Mouse (Mus musculus): ENCODE measurements at regions not wholly inside any gene's neighbourhood (a gene's known extent, or its start where the extent isn't known, plus 50 kb on each side); places are given as distances from the start of the nearest gene placed in this dataset.

GRCm38 (mm10) chr13:47650093-47650492, 527.6 kb downstream of the Rnf144b start:
- H3K36me3 ChIP-seq (ENCODE audit: control insufficient read depth, insufficient read depth): no peaks in the 10 kb centered on the region
- no peaks in the 10 kb centered on the region for H3K27me3 ChIP-seq (ENCODE audit: control insufficient read depth, insufficient read depth, insufficient read length)
- TF ChIP-seq CTCF (IDR thresholded peaks at IDR 0.05; ENCODE audit: control insufficient read depth, insufficient read depth, insufficient read length) (no peak), CEBPB (IDR thresholded peaks at IDR 0.05; ENCODE audit: low read depth) (no peak), MYOG (IDR thresholded peaks at IDR 0.05; ENCODE audit: control insufficient read depth, extremely low read depth, insufficient read length) (no peak), FOSL1 (IDR thresholded peaks at IDR 0.05; ENCODE audit: insufficient read depth, low read length, poor library complexity, severe bottlenecking) (no peak), MYOD1 (IDR thresholded peaks at IDR 0.05; ENCODE audit: control insufficient read depth, insufficient read length, low read depth) (no peak), MAX (IDR thresholded peaks at IDR 0.05) (no peak), USF1 (IDR thresholded peaks at IDR 0.05; ENCODE audit: low read depth) (no peak)
- no peak overlapping the region for H3ac ChIP-seq (ENCODE audit: control insufficient read depth, insufficient read length, low read depth)
- no peak overlapping the region for H3K4me3 ChIP-seq (ENCODE audit: insufficient read depth, poor library complexity, severe bottlenecking)
- no peaks in the 10 kb centered on the region for H3K79me3 ChIP-seq (ENCODE audit: low read depth)
- no peaks in the 10 kb centered on the region for H3K79me2 ChIP-seq (ENCODE audit: control insufficient read depth, insufficient read depth)

DNA sequence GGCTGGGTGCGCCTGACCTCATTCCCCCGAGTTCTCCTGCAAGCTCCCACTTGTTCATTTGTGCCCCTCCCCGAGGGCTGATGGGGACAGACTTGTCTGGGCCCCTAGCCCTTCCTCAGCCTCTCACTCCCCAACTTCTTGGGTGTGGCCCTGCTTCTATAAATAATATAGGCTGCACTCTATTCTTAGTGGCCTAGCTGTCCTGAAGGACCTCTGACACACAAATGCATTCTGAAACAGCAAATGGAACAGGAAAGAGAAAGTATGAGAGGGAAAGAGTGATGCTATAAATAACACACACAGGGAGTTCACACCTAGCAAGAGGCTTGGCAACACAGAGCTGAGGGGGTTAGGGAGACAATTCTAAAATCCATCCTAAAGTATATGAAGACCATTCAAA, 544.0 kb downstream of the Rnf144b start:
- TF ChIP-seq USF1 (IDR thresholded peaks at IDR 0.05; ENCODE audit: low read depth) (no peak), CEBPB (IDR thresholded peaks at IDR 0.05; ENCODE audit: low read depth) (no peak), MYOG (IDR thresholded peaks at IDR 0.05; ENCODE audit: control insufficient read depth, extremely low read depth, insufficient read length) (no peak)
- Histone ChIP-seq H3K4me3 (ENCODE audit: insufficient read depth, poor library complexity, severe bottlenecking) (no peak overlapping the region), H3ac (ENCODE audit: control insufficient read depth, insufficient read length, low read depth) (no peak overlapping the region), H3K79me2 (ENCODE audit: control insufficient read depth, insufficient read depth) (no peaks in the 10 kb centered on the region), H3K79me3 (ENCODE audit: low read depth) (no peaks in the 10 kb centered on the region), H3K27me3 (ENCODE audit: control insufficient read depth, insufficient read depth, insufficient read length) (peaks cover 4% of the 10 kb centered on the region), H3K36me3 (ENCODE audit: control insufficient read depth, insufficient read depth) (no peaks in the 10 kb centered on the region)

- no peak overlapping the region for H3ac ChIP-seq (ENCODE audit: control insufficient read depth, insufficient read length, low read depth)
- H3K79me3 ChIP-seq (ENCODE audit: low read depth): no peaks in the 10 kb centered on the region
- no peaks in the 10 kb centered on the region for H3K36me3 ChIP-seq (ENCODE audit: control insufficient read depth, insufficient read depth)
- TF ChIP-seq CTCF (IDR thresholded peaks at IDR 0.05; ENCODE audit: control insufficient read depth, insufficient read depth, insufficient read length): peak; percentile 58
- TF ChIP-seq FOSL1 (IDR thresholded peaks at IDR 0.05; ENCODE audit: insufficient read depth, low read length, poor library complexity, severe bottlenecking): no peak
- no peak overlapping the region for H3K4me3 ChIP-seq (ENCODE audit: insufficient read depth, poor library complexity, severe bottlenecking)
- H3K27me3 ChIP-seq (ENCODE audit: control insufficient read depth, insufficient read depth, insufficient read length): peaks cover 4% of the 10 kb centered on the region
- H3K79me2 ChIP-seq (ENCODE audit: control insufficient read depth, insufficient read depth): no peaks in the 10 kb centered on the region
Observed at GRCm38 (mm10) chr13:47666956-47667701, 544.7 kb downstream of the Rnf144b start.

DNA sequence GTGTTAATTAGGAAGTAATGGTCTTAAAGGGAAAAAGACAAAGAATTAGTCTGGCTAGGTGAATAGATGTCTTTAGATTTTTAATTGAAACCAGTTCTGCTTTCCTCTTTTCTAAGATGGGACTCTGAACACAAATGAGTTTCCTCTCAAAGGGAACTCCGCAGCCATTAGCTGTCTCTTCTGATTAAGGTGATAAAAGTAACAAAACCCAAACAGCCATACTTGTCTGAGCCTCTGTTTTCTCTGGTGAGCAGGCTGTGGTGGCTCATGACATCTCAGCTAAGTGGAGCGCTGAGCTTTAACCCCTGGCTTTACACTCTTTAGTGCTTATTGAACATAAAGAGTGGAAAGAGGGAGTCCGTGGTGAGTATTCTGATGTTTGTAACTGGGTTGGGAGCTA, 565.7 kb downstream of the Rnf144b start:
- TF ChIP-seq CEBPB (IDR thresholded peaks at IDR 0.05; ENCODE audit: low read depth): no peak
- no peak for TF ChIP-seq CTCF (IDR thresholded peaks at IDR 0.05; ENCODE audit: control insufficient read depth, insufficient read depth, insufficient read length)
- TF ChIP-seq FOSL1 (IDR thresholded peaks at IDR 0.05; ENCODE audit: insufficient read depth, low read length, poor library complexity, severe bottlenecking): no peak
- TF ChIP-seq MAX (IDR thresholded peaks at IDR 0.05): no peak
- TF ChIP-seq MYOG (IDR thresholded peaks at IDR 0.05; ENCODE audit: control insufficient read depth, extremely low read depth, insufficient read length): no peak
- no peak for TF ChIP-seq USF1 (IDR thresholded peaks at IDR 0.05; ENCODE audit: low read depth)
- no peak for TF ChIP-seq MYOD1 (IDR thresholded peaks at IDR 0.05; ENCODE audit: control insufficient read depth, insufficient read length, low read depth)
- peaks cover 3% of the 10 kb centered on the region for H3K27me3 ChIP-seq (ENCODE audit: control insufficient read depth, insufficient read depth, insufficient read length)
- no peak overlapping the region for H3ac ChIP-seq (ENCODE audit: control insufficient read depth, insufficient read length, low read depth)
- no peak overlapping the region for H3K4me3 ChIP-seq (ENCODE audit: insufficient read depth, poor library complexity, severe bottlenecking)
- no peaks in the 10 kb centered on the region for H3K36me3 ChIP-seq (ENCODE audit: control insufficient read depth, insufficient read depth)
- no peaks in the 10 kb centered on the region for H3K79me3 ChIP-seq (ENCODE audit: low read depth)
- no peaks in the 10 kb centered on the region for H3K79me2 ChIP-seq (ENCODE audit: control insufficient read depth, insufficient read depth)

GRCm38 (mm10) chr13:47693815-47694214, 567.2 kb upstream of the Id4 start:
- TF ChIP-seq MYOG (IDR thresholded peaks at IDR 0.05; ENCODE audit: control insufficient read depth, extremely low read depth, insufficient read length) (no peak), CTCF (IDR thresholded peaks at IDR 0.05; ENCODE audit: control insufficient read depth, insufficient read depth, insufficient read length) (no peak), FOSL1 (IDR thresholded peaks at IDR 0.05; ENCODE audit: insufficient read depth, low read length, poor library complexity, severe bottlenecking) (no peak), MAX (IDR thresholded peaks at IDR 0.05) (no peak), USF1 (IDR thresholded peaks at IDR 0.05; ENCODE audit: low read depth) (no peak), CEBPB (IDR thresholded peaks at IDR 0.05; ENCODE audit: low read depth) (no peak), MYOD1 (IDR thresholded peaks at IDR 0.05; ENCODE audit: control insufficient read depth, insufficient read length, low read depth) (no peak)
- H3K79me3 ChIP-seq (ENCODE audit: low read depth): no peaks in the 10 kb centered on the region
- H3K36me3 ChIP-seq (ENCODE audit: control insufficient read depth, insufficient read depth): no peaks in the 10 kb centered on the region
- peaks cover 7% of the 10 kb centered on the region for H3K27me3 ChIP-seq (ENCODE audit: control insufficient read depth, insufficient read depth, insufficient read length)
- no peaks in the 10 kb centered on the region for H3K79me2 ChIP-seq (ENCODE audit: control insufficient read depth, insufficient read depth)
- H3K4me3 ChIP-seq (ENCODE audit: insufficient read depth, poor library complexity, severe bottlenecking): no peak overlapping the region
- no peak overlapping the region for H3ac ChIP-seq (ENCODE audit: control insufficient read depth, insufficient read length, low read depth)

- TF ChIP-seq CTCF (IDR thresholded peaks at IDR 0.05; ENCODE audit: control insufficient read depth, insufficient read depth, insufficient read length): no peak
- TF ChIP-seq MAX (IDR thresholded peaks at IDR 0.05): no peak
- no peak for TF ChIP-seq FOSL1 (IDR thresholded peaks at IDR 0.05; ENCODE audit: insufficient read depth, low read length, poor library complexity, severe bottlenecking)
- TF ChIP-seq MYOG (IDR thresholded peaks at IDR 0.05; ENCODE audit: control insufficient read depth, extremely low read depth, insufficient read length): no peak
- TF ChIP-seq USF1 (IDR thresholded peaks at IDR 0.05; ENCODE audit: low read depth): no peak
- no peak for TF ChIP-seq CEBPB (IDR thresholded peaks at IDR 0.05; ENCODE audit: low read depth)
- TF ChIP-seq MYOD1 (IDR thresholded peaks at IDR 0.05; ENCODE audit: control insufficient read depth, insufficient read length, low read depth): no peak
- peaks cover 7% of the 10 kb centered on the region for H3K27me3 ChIP-seq (ENCODE audit: control insufficient read depth, insufficient read depth, insufficient read length)
- H3ac ChIP-seq (ENCODE audit: control insufficient read depth, insufficient read length, low read depth): no peak overlapping the region
- H3K79me2 ChIP-seq (ENCODE audit: control insufficient read depth, insufficient read depth): no peaks in the 10 kb centered on the region
- no peak overlapping the region for H3K4me3 ChIP-seq (ENCODE audit: insufficient read depth, poor library complexity, severe bottlenecking)
- no peaks in the 10 kb centered on the region for H3K36me3 ChIP-seq (ENCODE audit: control insufficient read depth, insufficient read depth)
- H3K79me3 ChIP-seq (ENCODE audit: low read depth): no peaks in the 10 kb centered on the region
Observed at GRCm38 (mm10) chr13:47695877-47696276, 565.2 kb upstream of the Id4 start.

Data from C2C12 (cell line).